Mouse (Mus musculus) cerebellum, adult 9-11 months (tissue): ENCODE measurements around the gene Insig2.

Experiments used
- DNase-seq: peaks from one replicate; pipeline ENCODE4 v3.0.0; 2022

The Insig2 gene

GRCm38 (mm10) chr1:121332485-121332884, at the start of gene Insig2:
Insig2 (minus strand) TSS chr1:121332589.
- DNase-seq, result no peak

GRCm38 (mm10) chr1:121381562-121381961, 49.2 kb upstream of the Insig2 start:
- DNase-seq, result no peak

- DNase-seq, result no peak
Observed at GRCm38 (mm10) chr1:121380033-121380432, 47.6 kb upstream of the Insig2 start.

- no peak for DNase-seq
Observed at GRCm38 (mm10) chr1:121377901-121378300, 45.5 kb upstream of the Insig2 start.

DNA sequence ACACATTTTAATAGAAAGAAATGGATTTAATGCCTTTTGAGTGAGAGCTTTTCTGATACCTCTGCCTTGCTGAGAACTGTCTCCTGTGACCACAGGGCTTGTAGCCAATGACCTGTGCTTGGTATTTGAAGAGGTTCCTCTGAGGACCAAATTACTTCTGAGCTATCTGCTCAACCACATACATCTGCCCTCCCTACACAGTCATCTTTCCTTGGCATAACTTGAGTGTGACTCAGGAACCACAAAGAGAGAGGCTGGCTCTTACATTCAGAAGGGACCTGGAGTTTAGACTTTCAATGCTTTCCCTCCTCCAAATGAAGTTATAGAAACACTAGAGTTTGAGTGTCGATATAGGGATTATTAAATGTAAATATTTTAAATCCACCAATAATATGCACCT, 45.0 kb upstream of the Insig2 start:
- DNase-seq, result no peak

DNA sequence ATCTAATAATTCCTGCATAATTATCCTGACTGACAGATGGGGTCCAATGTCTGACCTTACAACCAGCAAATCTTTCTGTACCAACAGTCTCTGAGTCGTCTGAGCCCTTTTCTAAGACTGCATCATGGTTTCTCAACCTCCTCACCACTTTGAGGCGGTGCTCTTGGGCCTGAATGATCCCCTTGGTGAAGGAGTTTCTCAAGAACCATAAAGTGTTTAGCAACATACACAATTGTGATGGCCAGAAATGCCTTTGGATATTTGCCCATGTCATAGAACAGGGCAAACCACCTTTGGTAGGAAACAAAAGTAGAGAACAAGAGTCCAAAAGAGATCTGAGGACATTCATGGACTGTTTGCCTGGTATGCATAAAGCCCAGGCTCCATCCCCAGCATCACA, 41.2 kb upstream of the Insig2 start:
- DNase-seq, result no peak

DNA sequence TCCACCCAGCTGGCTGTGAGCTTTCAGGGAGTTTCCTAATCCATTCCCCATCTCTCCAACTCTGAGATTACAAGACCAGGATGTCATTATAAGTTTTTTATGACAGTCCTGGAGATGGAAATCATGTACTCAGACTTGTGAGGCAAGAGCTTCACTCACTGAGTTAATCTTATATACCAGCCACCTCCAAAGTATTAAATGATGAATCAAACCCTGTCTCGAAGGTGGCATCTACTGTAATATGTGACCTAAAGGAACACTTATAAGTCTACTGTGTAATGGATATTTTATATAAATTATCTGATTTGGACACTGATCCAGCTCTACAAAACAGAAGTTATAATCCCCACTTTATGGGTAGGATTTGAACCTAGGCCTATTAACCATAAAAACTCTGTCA, 40.3 kb upstream of the Insig2 start:
- DNase-seq, result no peak

DNA sequence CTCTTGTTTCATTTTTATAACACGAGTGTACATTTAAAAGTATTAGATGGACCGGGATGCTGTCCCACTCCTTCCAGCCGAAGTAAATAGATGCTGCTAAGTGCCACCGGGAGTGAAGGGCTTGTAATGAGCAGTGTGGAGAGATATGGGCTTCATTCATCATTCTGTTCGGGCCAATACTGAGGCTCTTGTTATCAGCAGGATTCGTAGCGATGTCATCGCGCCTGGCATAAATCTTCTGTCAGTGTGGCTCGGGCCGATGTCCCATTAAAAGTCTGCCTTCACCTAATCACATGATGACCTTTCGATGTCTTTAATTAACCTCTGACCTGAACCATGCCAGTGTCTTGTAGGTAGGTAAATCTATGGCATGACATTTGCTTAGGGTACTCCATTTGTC, 39.1 kb upstream of the Insig2 start:
- no peak for DNase-seq

- DNase-seq, result no peak
Observed at GRCm38 (mm10) chr1:121367257-121367656, 34.9 kb upstream of the Insig2 start.

DNA sequence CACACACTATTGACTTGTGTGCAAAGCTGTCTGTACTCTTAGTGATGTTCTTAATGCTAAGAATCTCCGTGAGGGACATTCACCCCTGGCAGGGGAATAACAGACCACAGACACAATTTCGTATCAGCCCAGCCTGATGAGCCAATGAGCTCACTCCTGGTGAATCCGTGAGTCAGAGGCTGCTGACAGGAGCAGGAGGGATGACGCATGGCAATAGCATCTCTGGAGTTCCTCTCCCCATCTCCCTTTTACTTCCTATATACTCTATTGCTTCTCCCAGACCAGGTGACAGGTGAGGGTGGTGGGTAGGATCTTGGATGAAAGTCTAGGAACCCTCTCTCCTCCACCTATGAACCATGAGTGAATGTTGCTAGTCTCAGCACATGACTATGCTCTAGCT, 28.2 kb upstream of the Insig2 start:
- DNase-seq, result no peak

DNA sequence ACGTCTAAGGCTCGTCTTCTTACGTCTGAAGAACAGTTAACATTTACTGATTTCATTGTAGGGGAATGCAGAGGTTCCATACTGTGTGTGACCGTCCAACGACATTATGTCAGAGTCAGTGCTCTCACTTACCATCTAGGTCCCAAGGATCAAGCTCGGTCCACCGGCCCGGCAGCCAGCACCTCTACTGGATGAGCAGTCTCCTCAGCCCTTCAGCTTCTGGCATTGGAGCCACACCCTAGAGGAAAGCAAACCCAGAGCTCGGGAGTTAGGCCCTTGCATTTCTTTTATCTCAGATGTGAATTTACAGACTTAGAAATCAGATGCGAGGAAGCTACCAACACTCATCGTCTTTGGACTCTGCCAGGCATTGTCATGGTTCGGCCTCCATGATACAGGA, 27.3 kb upstream of the Insig2 start:
- DNase-seq, result no peak

GRCm38 (mm10) chr1:121353779-121354178, 21.4 kb upstream of the Insig2 start:
- no peak for DNase-seq

GRCm38 (mm10) chr1:121351037-121351436, 18.6 kb upstream of the Insig2 start:
- DNase-seq, result no peak

DNA sequence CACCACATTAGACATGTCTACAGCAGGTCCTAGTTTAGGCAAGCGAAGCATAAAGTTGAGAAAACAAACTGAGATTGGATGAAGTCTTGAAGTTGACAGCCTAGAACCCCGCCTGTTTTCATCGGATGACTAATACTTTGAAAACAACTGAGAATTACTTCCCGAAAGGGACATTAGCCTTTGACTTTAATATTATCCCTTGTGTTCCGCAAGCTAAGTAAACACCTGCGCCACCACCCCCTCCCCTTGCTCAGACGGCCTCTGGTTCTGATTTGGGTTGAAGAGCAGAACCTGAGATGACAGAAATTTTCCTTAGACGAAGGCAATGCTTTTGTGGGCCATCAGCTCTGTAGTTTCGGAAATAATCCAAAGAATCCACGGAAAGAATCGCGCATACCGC, 18.2 kb upstream of the Insig2 start:
- DNase-seq, result no peak

GRCm38 (mm10) chr1:121348875-121349847, 16.8 kb upstream of the Insig2 start:
- DNase-seq, result no peak

GRCm38 (mm10) chr1:121343966-121344365, 11.6 kb upstream of the Insig2 start:
- DNase-seq, result no peak

- DNase-seq, result no peak
Observed at GRCm38 (mm10) chr1:121335789-121336188, 3.4 kb upstream of the Insig2 start.

GRCm38 (mm10) chr1:121333986-121334703, 1.8 kb upstream of the Insig2 start:
- no peak for DNase-seq

DNA sequence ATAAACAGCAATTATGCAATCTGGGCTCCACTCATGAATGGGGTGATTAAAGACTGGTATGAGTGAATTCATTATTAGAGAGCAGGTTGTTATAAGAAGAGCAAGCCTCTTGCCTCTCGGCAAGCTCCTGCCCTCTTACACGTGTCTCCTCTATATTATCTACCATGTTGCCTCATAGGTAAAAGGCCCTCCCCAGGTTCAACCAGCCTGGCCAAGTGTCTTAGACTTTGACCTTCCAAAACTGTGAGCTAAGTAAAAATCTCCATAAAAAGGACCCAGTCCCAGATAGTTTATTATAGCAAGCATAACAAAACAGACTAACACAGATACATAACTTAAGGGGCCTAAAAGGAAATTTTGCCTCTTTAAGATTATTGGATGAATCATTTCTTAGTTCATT, 1.8 kb downstream of the Insig2 start:
- no peak for DNase-seq

DNA sequence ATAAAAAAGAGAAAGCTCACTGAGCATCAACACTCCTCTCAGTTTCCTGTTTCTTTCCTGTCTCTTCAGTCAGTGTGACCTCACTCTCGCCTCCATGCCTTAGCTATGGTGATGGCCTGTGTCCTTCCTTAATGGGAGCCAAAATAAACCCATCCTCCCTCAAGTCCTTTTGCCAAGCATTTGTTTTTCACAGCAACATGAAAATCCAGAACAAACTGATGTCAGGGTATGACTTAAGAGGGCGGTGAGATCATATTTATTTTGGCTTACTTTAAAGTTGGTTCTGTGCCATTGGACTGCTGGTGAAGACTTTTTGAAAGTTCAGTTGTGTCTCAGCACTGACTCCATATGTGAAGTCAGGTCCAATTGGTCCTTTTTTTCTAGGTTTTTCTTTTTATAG, 3.0 kb downstream of the Insig2 start:
- DNase-seq, result no peak

DNA sequence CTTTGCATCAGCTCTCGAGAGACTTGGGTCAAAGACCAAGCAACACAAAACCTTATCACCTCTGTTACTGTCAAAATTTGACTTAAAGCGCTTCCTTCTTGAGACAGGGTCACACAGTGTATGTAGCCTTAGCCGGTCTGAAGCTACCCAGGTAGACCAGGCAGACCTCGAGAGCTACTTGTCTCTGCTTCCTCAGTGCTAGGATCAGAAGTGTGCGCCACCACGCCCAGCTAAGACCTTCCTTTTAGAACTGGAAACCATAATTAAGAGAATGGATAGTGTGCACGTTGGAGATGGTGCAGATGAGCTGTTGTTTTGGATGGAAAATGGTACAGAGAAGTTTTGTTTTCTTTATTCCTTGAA, 4.2 kb downstream of the Insig2 start:
- no peak for DNase-seq

GRCm38 (mm10) chr1:121327344-121328192, 4.8 kb downstream of the Insig2 start:
- DNase-seq, result peak; percentile 95
